Comparison of ENCODE assay signal across 8 mouse cellular contexts in genomic region chr6:21839976-21840775, GRCm38 (mm10). TPM values are rescaled to one million over a fixed set of nuclear protein-coding genes. Genes with fewer than 3 reads are reported as not detected.
A peak's percentile ranks its signal among the peaks of the same experiment; 100 is the strongest.
DNase-seq lines count a peak whose midpoint lies in the region; ATAC-seq and TF ChIP-seq lines count a peak whose summit lies in the region.

No protein-coding gene starts in this region.

- 8% methylated on average over 9 of the region's 9 CpGs for WGBS in liver, adult 2 months
- WGBS in forebrain, embryonic 15.5 days: 4% methylated on average over 9 of the region's 9 CpGs
- 6% methylated on average over 9 of the region's 9 CpGs for WGBS in kidney, embryonic 15.5 days
- 41% methylated on average over 9 of the region's 9 CpGs for WGBS in midbrain, embryonic 10.5 days

- DNase-seq in liver, adult 2 months (ENCODE audit: extremely low read depth, low read depth, low spot score): peak; percentile 50
- DNase-seq in liver: no peak
- no peak for DNase-seq in midbrain, embryonic 10.5 days (ENCODE audit: low spot score)
- no peak for DNase-seq in ovary, postnatal 10 days (ENCODE audit: low spot score)
- no peak for DNase-seq in gastrocnemius, postnatal 14 days
- DNase-seq in urinary bladder, postnatal 14 days (ENCODE audit: low spot score): no peak

- H3K27me3 ChIP-seq in liver, adult 2 months (ENCODE audit: control insufficient read depth, insufficient read depth, low read length): no peaks in the 10 kb centered on the region
- no peaks in the 10 kb centered on the region for H3K27me3 ChIP-seq in forebrain, embryonic 15.5 days
- H3K27me3 ChIP-seq in kidney, embryonic 15.5 days: no peaks in the 10 kb centered on the region
- H3K27me3 ChIP-seq in midbrain, embryonic 10.5 days (ENCODE audit: low read depth, poor library complexity, severe bottlenecking): no peaks in the 10 kb centered on the region

- no peak overlapping the region for H3K9ac ChIP-seq in liver, adult 2 months (ENCODE audit: low read depth, low read length)
- H3K9ac ChIP-seq in forebrain, embryonic 15.5 days (replicated peaks): no peak overlapping the region
- no peak overlapping the region for H3K9ac ChIP-seq in kidney, embryonic 15.5 days

- intact Hi-C loops in gastrocnemius, postnatal 14 days (cut with DNase I; ENCODE audit: low total_unique reads): no loop called here

- no peak overlapping the region for H3K4me3 ChIP-seq in liver, adult 2 months (ENCODE audit: insufficient read depth, low read depth, low read length)
- no peak overlapping the region for H3K4me3 ChIP-seq in forebrain, embryonic 15.5 days
- no peak overlapping the region for H3K4me3 ChIP-seq in kidney, embryonic 15.5 days (replicated peaks)
- H3K4me3 ChIP-seq in midbrain, embryonic 10.5 days: no peak overlapping the region

- no peaks in the 10 kb centered on the region for H3K9me3 ChIP-seq in forebrain, embryonic 15.5 days
- H3K9me3 ChIP-seq in kidney, embryonic 15.5 days (replicated peaks): no peaks in the 10 kb centered on the region
- H3K9me3 ChIP-seq in midbrain, embryonic 10.5 days (replicated peaks): no peaks in the 10 kb centered on the region

- no peak for TF ChIP-seq POLR2A in liver, adult 2 months (IDR thresholded peaks at IDR 0.05; ENCODE audit: extremely low read depth, insufficient read depth, low read length)

- peak; percentile 96 for ATAC-seq in forebrain, embryonic 15.5 days (replicated peaks)
- ATAC-seq in kidney, embryonic 15.5 days (replicated peaks; ENCODE audit: low FRiP score): peak; percentile 66

- H3K79me2 ChIP-seq in liver, adult 2 months (ENCODE audit: control insufficient read depth, insufficient read depth, low read length): peaks cover 3% of the 10 kb centered on the region; the same call in 1 of the 2 replicates

- H3K36me3 ChIP-seq in liver, adult 2 months (ENCODE audit: control insufficient read depth, insufficient read depth, low read length): peaks cover 11% of the 10 kb centered on the region
- 0 out of 2 replicates have a peak, but pooled peaks cover 4% of the 10 kb centered on the region for H3K36me3 ChIP-seq in forebrain, embryonic 15.5 days
- peaks cover 11% of the 10 kb centered on the region for H3K36me3 ChIP-seq in kidney, embryonic 15.5 days
- peaks cover 10% of the 10 kb centered on the region for H3K36me3 ChIP-seq in midbrain, embryonic 10.5 days

- H3K4me1 ChIP-seq in liver, adult 2 months (ENCODE audit: control insufficient read depth, insufficient read depth, low read length): peaks cover 16% of the 10 kb centered on the region
- peaks cover 21% of the 10 kb centered on the region for H3K4me1 ChIP-seq in forebrain, embryonic 15.5 days
- H3K4me1 ChIP-seq in kidney, embryonic 15.5 days: peaks cover 24% of the 10 kb centered on the region
- peaks cover 18% of the 10 kb centered on the region for H3K4me1 ChIP-seq in midbrain, embryonic 10.5 days

- TF ChIP-seq CTCF in liver, adult 2 months (IDR thresholded peaks at IDR 0.05; ENCODE audit: low read depth, low read length): no peak

- 0 out of 2 replicates have a peak overlapping the region, but pooled peaks have one; percentile 10 for H3K4me2 ChIP-seq in forebrain, embryonic 15.5 days (replicated peaks)
- H3K4me2 ChIP-seq in kidney, embryonic 15.5 days: 0 out of 2 replicates have a peak overlapping the region, but pooled peaks have one; percentile 15

- H3K27ac ChIP-seq in liver, adult 2 months (replicated peaks; ENCODE audit: insufficient read depth, low read depth, low read length): no peak overlapping the region
- peak overlapping the region; percentile 69 for H3K27ac ChIP-seq in forebrain, embryonic 15.5 days (replicated peaks)
- peak overlapping the region; percentile 51; the same call in 1 of the 2 replicates for H3K27ac ChIP-seq in kidney, embryonic 15.5 days
- H3K27ac ChIP-seq in midbrain, embryonic 10.5 days (replicated peaks): 0 out of 2 replicates have a peak overlapping the region, but pooled peaks have one; percentile 33

RNA-seq across cellular contexts. Expression of gene Tspan12, which starts 12.1 kb away (rescaled TPM):
- total RNA-seq in liver, adult 2 months (2014; rRNA removed): 145 and 165 TPM in 2 replicates
- polyA plus RNA-seq in liver, adult 2 months (2012; rRNA removed): 37.1 and 44.2 TPM in 2 replicates
- polyA plus RNA-seq in forebrain, embryonic 15.5 days (2015; fragmentation: Nextera tagmentation; extraction: Ambion mirVana): 54.0 and 55.8 TPM in 2 replicates
- polyA plus RNA-seq in kidney, embryonic 15.5 days (2015; fragmentation: Nextera tagmentation; extraction: Ambion mirVana): 58.5 and 62.6 TPM in 2 replicates
- 54.6 and 54.8 TPM in 2 replicates for polyA plus RNA-seq in midbrain, embryonic 10.5 days (2016; fragmentation: Nextera tagmentation; extraction: Ambion mirVana)
- total RNA-seq in gastrocnemius, postnatal 14 days (2021): 10 to 100 TPM; 21.2 to 25.8 TPM
